Mouse (Mus musculus) 416B (cell line): ENCODE measurements at regions not wholly inside any gene's neighbourhood (a gene's known extent, or its start where the extent isn't known, plus 50 kb on each side); places are given as distances from the start of the nearest gene placed in this dataset.
A peak's percentile ranks its signal among the peaks of the same experiment; 100 is the strongest.

ENCODE experiments used
- DNase-seq: peaks from one replicate; pipeline ENCODE4 v3.0.0; 2011; ENCODE audit warnings: low read depth

- DNase-seq, result peak; percentile 3
These were observed 79.9 kb upstream of the Zfp64 start for GRCm38 (mm10) chr2:169035315-169035714.

GRCm38 (mm10) chr2:169033997-169034396 lies 78.6 kb upstream of the Zfp64 start:
- no peak for DNase-seq

DNA sequence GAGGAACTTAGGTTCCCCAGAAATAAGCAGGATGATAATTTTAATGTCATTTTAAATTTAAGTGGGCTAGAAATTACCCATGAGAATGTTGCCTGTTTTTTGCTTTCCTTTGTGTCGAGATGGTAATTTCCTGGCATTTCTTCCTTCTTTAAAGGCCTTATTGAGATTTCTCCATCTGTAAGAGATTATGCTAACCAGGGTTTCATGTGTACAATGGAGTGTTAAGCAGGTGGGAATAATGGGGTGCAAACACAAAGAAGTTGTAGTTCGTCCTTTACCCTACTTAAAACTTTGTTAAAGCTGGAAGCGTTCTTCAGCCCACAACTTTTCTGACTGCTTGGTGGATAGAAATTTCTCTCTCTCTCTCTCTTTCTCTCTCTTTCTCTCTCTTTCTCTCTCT lies 77.8 kb upstream of the Zfp64 start:
- no peak for DNase-seq

GRCm38 (mm10) chr2:169028531-169029114 lies 73.2 kb upstream of the Zfp64 start:
- DNase-seq, result no peak

DNA sequence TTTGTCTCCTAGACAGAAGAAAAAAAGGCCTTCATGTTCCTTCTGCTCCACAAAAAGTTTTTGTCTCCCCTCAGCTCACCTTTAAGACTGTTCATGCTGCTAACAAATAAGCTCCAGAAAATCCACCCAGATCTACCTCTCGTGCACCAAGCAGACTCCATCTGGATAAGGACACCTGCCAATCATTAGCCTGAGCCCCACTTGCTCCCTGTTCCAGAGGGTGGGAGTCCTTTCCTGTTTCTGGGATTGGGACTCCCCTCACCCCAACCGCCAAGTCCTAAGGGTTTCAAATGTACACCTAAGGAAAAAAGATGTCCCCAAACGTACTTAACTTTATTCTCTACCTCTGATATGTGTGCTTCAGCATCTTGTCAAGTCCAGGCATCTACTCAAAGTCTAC lies 63.6 kb upstream of the Zfp64 start:
- no peak for DNase-seq

- no peak for DNase-seq
These were observed 54.9 kb upstream of the Zfp64 start for GRCm38 (mm10) chr2:169010271-169010670.

DNA sequence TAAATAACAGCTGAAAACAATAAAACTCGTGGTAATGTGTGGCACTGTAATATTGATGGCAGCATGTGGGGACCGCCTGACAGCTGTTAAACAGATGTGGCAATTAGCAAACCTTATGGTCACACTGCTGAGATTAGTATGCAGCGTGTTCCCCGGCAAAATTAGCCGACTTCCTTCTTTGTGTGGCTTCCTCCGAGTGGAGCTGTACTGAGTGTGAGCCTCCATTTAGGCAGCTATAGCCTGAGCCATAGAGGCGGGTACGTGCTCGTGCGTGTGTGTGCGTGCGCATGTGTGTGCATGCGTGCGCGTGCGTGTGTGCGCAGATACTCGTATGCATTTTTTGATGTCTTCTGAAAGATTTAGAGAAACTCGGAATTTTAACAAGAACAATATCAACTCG lies 53.4 kb upstream of the Zfp64 start:
- no peak for DNase-seq

GRCm38 (mm10) chr2:169008333-169008732 lies 52.9 kb upstream of the Zfp64 start:
- DNase-seq, result no peak

DNA sequence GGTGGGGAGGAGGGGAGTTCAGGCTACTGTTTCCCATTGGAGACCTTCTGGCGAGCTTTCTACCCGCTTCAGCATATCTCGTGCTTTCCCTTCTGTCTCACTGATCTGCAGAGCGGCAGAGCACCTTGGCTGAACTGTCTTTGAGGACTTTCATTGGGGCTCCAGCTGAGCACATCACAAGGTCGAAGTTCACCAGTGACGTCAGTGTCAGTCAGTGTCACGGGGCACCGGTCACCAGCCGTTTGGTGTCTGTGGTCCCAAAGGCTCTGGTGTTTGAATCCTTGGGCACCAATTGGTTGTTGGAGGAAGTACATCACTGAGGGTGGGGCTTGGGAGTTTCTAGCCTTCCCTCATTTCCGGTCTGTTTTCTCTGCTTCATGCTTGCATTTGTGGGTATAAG lies 51.2 kb upstream of the Zfp64 start:
- DNase-seq, result no peak

- DNase-seq, result no peak
These were observed 50.4 kb upstream of the Zfp64 start for GRCm38 (mm10) chr2:169005810-169006209.
